Mouse (Mus musculus) midbrain, embryonic 15.5 days (tissue): ENCODE measurements around the gene Sec24c. TPM values are rescaled to one million over a fixed set of nuclear protein-coding genes. Genes with fewer than 3 reads are reported as not detected.

Experiments
- ATAC-seq: fragments of 200-750 bp; cut with Nextera tagmentation; replicated peaks from 2 replicates; pipeline ENCODE4 v1.8.0; 2017; ENCODE audit warnings: moderate TSS enrichment
- H3K27ac ChIP-seq: fragments of 300-500 bp; sonication (generic); 2 replicates; pipeline ENCODE4 v1.5.1; 2015; ENCODE audit warnings: mild to moderate bottlenecking, inconsistent platforms
- H3K27me3 ChIP-seq: fragments of 300-500 bp; sonication (generic); replicated peaks from 2 replicates; pipeline ENCODE4 v1.6.1; 2015; ENCODE audit warnings: inconsistent platforms
- H3K36me3 ChIP-seq: fragments of 300-500 bp; sonication (generic); replicated peaks from 2 replicates; pipeline ENCODE4 v1.6.1; 2015; ENCODE audit warnings: inconsistent platforms
- H3K4me1 ChIP-seq: fragments of 300-500 bp; sonication (generic); 2 replicates; pipeline ENCODE4 v1.6.1; 2015; ENCODE audit warnings: inconsistent platforms
- H3K4me2 ChIP-seq: fragments of 300-500 bp; sonication (generic); 2 replicates; pipeline ENCODE4 v1.6.1; 2015; ENCODE audit warnings: inconsistent platforms, mild to moderate bottlenecking, moderate library complexity
- H3K4me3 ChIP-seq: fragments of 300-500 bp; sonication (generic); 2 replicates; pipeline ENCODE4 v1.5.1; 2015; ENCODE audit warnings: mild to moderate bottlenecking, inconsistent platforms
- H3K9ac ChIP-seq: fragments of 300-500 bp; sonication (generic); 2 replicates; pipeline ENCODE4 v1.6.1; 2015; ENCODE audit warnings: mild to moderate bottlenecking, inconsistent platforms
- H3K9me3 ChIP-seq: fragments of 300-500 bp; sonication (generic); 2 replicates; pipeline ENCODE4 v1.6.1; 2016; ENCODE audit warnings: inconsistent platforms
- WGBS: fragments of 180-500 bp; shearing (Covaris S2); methylation state at CpG from one replicate; pipeline ENCODE4 v1.1.7; 2015; ENCODE audit warnings: mixed read lengths; 5-methylcytosine and 5-hydroxymethylcytosine counted together
- polyA plus RNA-seq: library from polyadenylated mRNA; unstranded; fragments of >200 nt; fragmentation: Nextera tagmentation; extraction: Ambion mirVana; gene quantifications from 2 replicates; pipeline ENCODE4 v1.2.1, GENCODE M21; 2015

Sec24c gene
- polyA plus RNA-seq, 1 experiment from 2014 or later: 101 TPM

DNA sequence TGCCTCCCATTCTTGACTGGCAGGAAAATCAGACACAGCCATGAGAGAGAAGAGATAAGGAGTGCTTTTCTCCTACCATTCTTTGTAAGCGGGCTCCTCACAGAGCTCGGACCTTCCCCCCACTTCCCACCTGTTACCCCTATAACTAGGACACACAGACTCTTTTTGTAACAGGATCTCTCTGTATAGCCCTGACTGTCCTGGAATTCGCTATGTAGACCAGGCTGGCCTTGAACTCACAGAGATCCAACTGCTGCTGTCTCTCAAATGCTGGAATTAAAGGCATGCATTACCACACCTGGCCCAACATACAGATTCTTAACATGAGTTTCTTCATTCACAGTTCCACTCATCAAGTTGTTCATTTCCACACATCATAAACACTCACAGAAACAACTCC is 11.4 kb upstream of the Sec24c start:
- Histone ChIP-seq H3K36me3 (no peaks in the 10 kb centered on the region), H3K9me3 (no peaks in the 10 kb centered on the region), H3K4me1 (peaks cover 17% of the 10 kb centered on the region), H3K4me3 (no peak overlapping the region), H3K4me2 (peak overlapping the region; percentile 80), H3K27me3 (peaks cover 7% of the 10 kb centered on the region; the same call in 1 of the 2 replicates), H3K9ac (no peak overlapping the region), H3K27ac (no peak overlapping the region)
- 92% methylated on average over 3 of the region's 3 CpGs for WGBS
- ATAC-seq: no peak

DNA sequence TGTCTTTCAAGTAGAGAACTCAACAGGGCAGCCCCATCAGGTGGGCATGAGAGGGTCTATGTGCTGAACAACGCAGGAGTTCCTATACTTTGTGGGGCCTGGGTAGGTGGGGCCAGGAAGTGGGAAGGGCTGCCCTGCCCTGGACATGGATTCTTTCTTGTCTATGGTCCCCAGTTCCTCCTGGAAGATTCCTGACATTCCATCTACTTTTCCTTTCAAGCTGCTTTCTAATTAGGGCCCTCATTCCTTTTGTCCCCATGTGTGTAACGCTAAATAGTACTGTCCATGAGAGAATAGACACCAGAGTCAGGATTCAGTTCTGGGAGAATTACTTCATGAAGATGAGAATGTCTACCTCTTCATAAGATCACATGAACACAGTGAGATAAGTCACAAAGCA is 10.5 kb upstream of the Sec24c start:
- H3K4me1 ChIP-seq: peaks cover 17% of the 10 kb centered on the region
- H3K9ac ChIP-seq: no peak overlapping the region
- H3K4me3 ChIP-seq: no peak overlapping the region
- H3K27me3 ChIP-seq: peaks cover 10% of the 10 kb centered on the region
- H3K27ac ChIP-seq: no peak overlapping the region
- H3K36me3 ChIP-seq: no peaks in the 10 kb centered on the region
- no peak overlapping the region for H3K4me2 ChIP-seq
- no peak for ATAC-seq
- no peaks in the 10 kb centered on the region for H3K9me3 ChIP-seq
- WGBS: 71% methylated on average over 2 of the region's 2 CpGs

DNA sequence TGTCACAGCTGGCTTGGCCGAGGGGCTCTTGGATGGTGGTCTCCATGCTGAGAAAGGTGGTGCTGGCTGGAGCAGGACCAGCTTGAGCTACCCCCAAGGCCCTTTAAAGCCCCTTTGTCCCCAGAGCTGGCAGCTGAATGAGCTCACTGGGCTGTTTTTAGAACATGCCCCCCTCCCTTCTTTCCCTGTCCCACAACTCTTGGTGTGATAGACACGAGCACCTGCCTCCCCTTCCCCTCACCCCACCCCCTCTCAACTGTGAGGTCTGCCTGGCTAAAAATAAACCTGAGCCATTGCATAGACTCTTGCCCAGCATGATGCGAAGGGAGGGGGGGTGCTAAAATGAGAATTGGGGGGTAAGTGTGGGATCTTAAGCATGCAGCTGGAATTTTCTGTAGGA is 9.7 kb upstream of the Sec24c start:
- H3K27me3 ChIP-seq: peaks cover 14% of the 10 kb centered on the region
- ATAC-seq: no peak
- no peak overlapping the region for H3K4me3 ChIP-seq
- no peak overlapping the region for H3K9ac ChIP-seq
- H3K4me1 ChIP-seq: peaks cover 17% of the 10 kb centered on the region
- H3K4me2 ChIP-seq: no peak overlapping the region
- no peaks in the 10 kb centered on the region for H3K9me3 ChIP-seq
- no peak overlapping the region for H3K27ac ChIP-seq
- no peaks in the 10 kb centered on the region for H3K36me3 ChIP-seq
- 47% methylated on average over 3 of the region's 3 CpGs for WGBS

DNA sequence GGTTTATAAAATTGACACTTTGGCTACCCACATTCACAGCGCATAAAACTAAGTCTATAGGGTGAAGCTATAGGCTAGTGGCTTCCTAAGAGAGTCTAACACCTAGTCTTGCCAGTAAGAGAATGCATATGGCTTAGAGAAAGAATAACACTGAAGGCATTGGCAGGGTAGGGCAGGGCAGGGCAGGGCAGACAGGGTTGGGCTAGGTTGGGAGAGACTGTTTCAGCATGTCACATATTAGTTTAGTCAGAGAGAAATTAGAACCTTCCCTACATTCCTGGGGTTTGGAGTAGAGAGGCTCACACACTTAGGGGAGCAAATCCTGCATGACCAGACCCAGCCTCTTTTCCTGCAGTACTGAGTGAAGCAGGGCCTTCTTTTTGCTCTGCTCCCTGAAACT is 6.6 kb upstream of the Sec24c start:
- WGBS: 55% methylated on average over 1 of the region's 1 CpGs
- Histone ChIP-seq H3K4me3 (no peak overlapping the region), H3K9ac (no peak overlapping the region), H3K9me3 (no peaks in the 10 kb centered on the region), H3K4me2 (no peak overlapping the region), H3K36me3 (no peaks in the 10 kb centered on the region), H3K27ac (no peak overlapping the region), H3K27me3 (peaks cover 19% of the 10 kb centered on the region), H3K4me1 (peaks cover 2% of the 10 kb centered on the region; the same call in 1 of the 2 replicates)
- ATAC-seq: no peak

DNA sequence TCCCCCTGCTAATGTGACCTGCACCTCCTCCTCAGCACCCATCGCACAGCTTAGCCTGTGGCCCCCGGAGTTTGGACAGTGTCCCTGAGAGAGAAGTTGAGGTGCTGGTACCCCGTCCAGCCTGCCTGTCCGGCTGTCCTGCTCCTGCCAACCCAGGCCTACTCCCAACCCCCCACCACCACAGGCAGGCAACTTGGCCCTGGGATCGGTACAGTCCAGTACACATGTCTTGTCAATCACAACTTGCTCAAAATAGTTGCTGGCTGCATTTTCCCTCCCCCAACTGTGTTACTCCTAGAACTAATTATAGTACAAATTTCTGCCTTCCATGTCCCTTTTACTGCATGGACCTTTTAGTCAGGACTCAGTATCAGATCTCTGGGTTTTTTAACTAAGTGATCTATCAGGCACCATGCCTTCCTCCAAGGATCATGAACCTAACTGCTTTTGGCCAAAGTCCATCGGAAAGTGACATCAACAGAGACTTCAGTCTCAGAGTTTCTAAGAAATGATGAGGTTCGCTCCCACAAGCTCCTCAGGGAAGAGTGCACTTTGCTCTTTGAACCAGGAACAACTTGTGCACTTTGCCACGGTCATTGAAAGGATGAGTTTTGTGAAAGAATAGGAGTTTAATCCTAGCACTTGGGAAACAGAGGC is 5.8 kb upstream of the Sec24c start, which contains the start of gene Synpo2l:
Gene Synpo2l (minus strand): TSS at position 201 of the 657 bp plus-strand sequence.
- WGBS: 83% methylated on average over 8 of the region's 8 CpGs
- ATAC-seq: no peak
- Histone ChIP-seq H3K9ac (no peak within 1 kb of the TSS), H3K4me1 (0 out of 2 replicates have a peak, but pooled peaks cover 1% of the 10 kb centered on the region), H3K4me3 (no peak within 1 kb of the TSS), H3K27ac (no peak within 1 kb of the TSS), H3K27me3 (peaks cover 16% of the 10 kb centered on the region), H3K4me2 (no peak within 1 kb of the TSS), H3K36me3 (no peaks in the 10 kb centered on the region), H3K9me3 (no peaks in the 10 kb centered on the region)

DNA sequence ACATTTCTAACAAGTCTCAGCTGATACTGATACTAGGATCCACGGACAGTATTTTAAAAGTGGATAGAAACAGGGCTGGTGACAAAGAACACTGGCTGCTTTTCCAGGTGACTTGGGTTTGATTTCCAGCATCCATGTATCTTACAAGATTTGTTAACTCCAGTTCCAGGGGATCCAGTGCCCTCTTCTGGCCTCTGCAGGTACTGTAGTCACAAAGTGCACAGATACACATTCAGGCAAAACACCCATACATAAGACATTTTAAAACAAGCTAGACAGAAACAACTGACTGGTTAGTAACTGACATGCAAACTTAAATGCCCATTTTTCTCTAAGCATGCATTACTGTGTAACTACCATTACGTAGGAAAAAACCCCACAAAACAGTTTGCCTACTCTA is 1.1 kb upstream of the Sec24c start:
- WGBS: 95% methylated on average over 2 of the region's 2 CpGs
- ATAC-seq: no peak
- peaks cover 17% of the 10 kb centered on the region for H3K36me3 ChIP-seq
- no peak overlapping the region for H3K27ac ChIP-seq
- H3K9me3 ChIP-seq: no peaks in the 10 kb centered on the region
- peaks cover 12% of the 10 kb centered on the region for H3K27me3 ChIP-seq
- H3K4me1 ChIP-seq: peaks cover 19% of the 10 kb centered on the region
- peak overlapping the region; percentile 89; the same call in 1 of the 2 replicates for H3K4me2 ChIP-seq
- no peak overlapping the region for H3K4me3 ChIP-seq
- H3K9ac ChIP-seq: no peak overlapping the region

DNA sequence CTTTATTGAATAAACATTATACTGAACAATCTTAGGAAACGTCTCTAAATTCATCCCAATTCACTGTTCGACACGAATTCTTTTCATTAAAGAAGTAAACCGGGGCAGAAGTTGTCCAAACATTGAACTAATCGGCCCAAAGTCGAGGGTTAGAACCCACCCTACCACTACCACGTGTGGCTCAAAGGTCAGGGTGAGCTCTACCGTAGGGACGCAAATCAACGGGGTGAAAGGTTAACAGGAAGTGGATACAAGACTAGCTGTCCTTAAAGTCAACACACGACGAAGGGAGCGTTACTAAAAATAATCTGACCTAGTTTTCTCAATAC is 409 bp upstream of the Sec24c start:
- ATAC-seq: peak; percentile 88
- H3K27me3 ChIP-seq: peaks cover 8% of the 10 kb centered on the region; the same call in 1 of the 2 replicates

DNA sequence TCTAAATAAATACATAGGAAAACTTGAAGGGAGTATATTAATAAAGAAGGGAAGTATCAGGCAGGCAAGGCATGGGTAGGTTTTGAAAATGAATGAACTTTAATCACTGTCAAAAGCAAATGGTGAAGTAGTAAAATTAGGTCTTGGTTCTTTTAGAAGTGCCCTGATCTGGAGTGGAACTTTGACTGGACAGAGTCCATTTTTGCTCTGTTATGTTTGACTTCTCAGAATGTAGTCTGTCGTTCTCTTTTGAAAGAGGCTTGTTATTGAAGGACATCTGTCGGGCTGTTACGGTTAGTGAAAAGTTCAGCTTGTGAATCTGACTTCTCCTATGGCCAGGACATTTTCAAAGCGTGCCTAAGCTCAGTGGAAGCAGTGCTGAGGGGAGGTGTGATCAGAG is 3.8 kb downstream of the Sec24c start:
- H3K27me3 ChIP-seq: no peaks in the 10 kb centered on the region
- no peak overlapping the region for H3K4me3 ChIP-seq
- H3K4me1 ChIP-seq: peaks cover 19% of the 10 kb centered on the region
- H3K9ac ChIP-seq: no peak overlapping the region
- WGBS: 95% methylated on average over 4 of the region's 4 CpGs
- H3K36me3 ChIP-seq: peaks cover 49% of the 10 kb centered on the region
- no peak for ATAC-seq
- H3K9me3 ChIP-seq: no peaks in the 10 kb centered on the region
- H3K4me2 ChIP-seq: no peak overlapping the region
- H3K27ac ChIP-seq: no peak overlapping the region

More for the DNA sequence above, 409 bp upstream of the Sec24c start:
- peak overlapping the region; percentile 37 for H3K9ac ChIP-seq
- peaks cover 23% of the 10 kb centered on the region for H3K36me3 ChIP-seq
- peak overlapping the region; percentile 89 for H3K4me2 ChIP-seq
- H3K27ac ChIP-seq: peak overlapping the region; percentile 76
- WGBS: 11% methylated on average over 13 of the region's 13 CpGs
- H3K4me1 ChIP-seq: peaks cover 19% of the 10 kb centered on the region
- no peaks in the 10 kb centered on the region for H3K9me3 ChIP-seq
- peak overlapping the region; percentile 85 for H3K4me3 ChIP-seq

DNA sequence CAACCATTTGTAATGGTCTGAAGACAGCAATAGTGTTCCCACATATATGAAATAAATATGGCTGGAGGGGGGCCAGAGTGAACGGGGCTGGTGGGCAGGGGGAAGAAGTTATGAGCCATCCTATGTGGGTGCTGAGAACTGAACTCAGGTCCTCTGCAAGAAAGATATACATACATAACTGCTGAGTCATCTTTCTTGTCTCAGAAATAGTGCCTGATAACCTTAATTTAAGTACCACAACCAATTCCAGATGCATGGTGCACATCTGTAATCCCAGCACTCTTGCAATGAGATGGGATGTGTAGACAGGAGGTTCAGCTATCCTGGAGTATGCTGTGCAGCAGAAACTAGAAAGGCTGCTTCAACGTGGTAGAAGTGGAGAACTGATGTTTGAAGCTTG is 7.6 kb downstream of the Sec24c start:
- Histone ChIP-seq H3K36me3 (peaks cover 77% of the 10 kb centered on the region), H3K4me2 (no peak overlapping the region), H3K4me3 (no peak overlapping the region), H3K27ac (no peak overlapping the region), H3K27me3 (no peaks in the 10 kb centered on the region), H3K4me1 (no peaks in the 10 kb centered on the region; the same call in 1 of the 2 replicates), H3K9ac (no peak overlapping the region), H3K9me3 (no peaks in the 10 kb centered on the region)
- no peak for ATAC-seq
- 91% methylated on average over 2 of the region's 2 CpGs for WGBS

DNA sequence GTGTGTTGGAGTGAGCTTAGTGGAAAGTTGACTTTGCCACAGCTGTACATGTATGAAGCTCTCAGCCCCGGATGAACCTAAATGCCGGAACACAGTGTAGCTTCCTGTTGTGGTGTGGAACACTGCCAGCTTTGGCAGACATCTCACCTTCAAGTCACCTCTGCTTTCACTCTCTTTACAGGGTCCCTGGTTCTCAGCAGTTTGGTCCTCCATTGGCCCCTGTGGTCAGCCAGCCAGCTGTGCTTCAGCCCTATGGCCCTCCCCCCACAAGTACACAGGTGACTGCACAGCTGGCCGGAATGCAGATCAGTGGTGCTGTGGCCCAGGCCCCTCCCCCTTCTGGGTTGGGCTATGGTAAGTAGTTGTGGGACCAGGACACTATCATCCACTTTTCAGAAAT is 8.4 kb downstream of the Sec24c start:
- Histone ChIP-seq H3K27me3 (no peaks in the 10 kb centered on the region), H3K9ac (no peak overlapping the region), H3K36me3 (peaks cover 81% of the 10 kb centered on the region), H3K27ac (no peak overlapping the region), H3K4me1 (no peaks in the 10 kb centered on the region), H3K4me2 (no peak overlapping the region), H3K4me3 (no peak overlapping the region), H3K9me3 (no peaks in the 10 kb centered on the region)
- no peak for ATAC-seq
- 82% methylated on average over 3 of the region's 3 CpGs for WGBS

DNA sequence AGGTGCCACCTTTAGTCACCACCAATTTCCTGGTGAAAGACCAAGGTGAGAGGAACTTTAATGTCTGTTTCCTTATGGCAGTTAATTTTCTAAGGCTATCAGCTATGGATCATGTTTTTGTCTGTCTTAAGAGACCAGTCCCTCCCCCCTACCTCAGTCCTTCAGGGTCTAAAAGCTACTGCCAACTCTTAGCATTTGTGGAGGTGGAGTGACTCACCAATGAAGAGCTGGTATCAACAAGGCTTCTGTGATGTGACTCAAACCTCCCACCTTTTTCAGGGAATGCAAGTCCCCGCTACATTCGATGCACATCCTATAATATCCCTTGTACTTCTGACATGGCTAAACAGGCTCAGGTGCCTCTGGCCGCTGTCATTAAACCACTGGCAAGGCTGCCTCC is 12.5 kb downstream of the Sec24c start:
- Histone ChIP-seq H3K4me2 (no peak overlapping the region), H3K27ac (no peak overlapping the region), H3K27me3 (no peaks in the 10 kb centered on the region), H3K4me3 (no peak overlapping the region), H3K36me3 (peaks cover 92% of the 10 kb centered on the region), H3K9ac (no peak overlapping the region), H3K4me1 (no peaks in the 10 kb centered on the region), H3K9me3 (no peaks in the 10 kb centered on the region)
- ATAC-seq: no peak
- WGBS: 97% methylated on average over 3 of the region's 3 CpGs

DNA sequence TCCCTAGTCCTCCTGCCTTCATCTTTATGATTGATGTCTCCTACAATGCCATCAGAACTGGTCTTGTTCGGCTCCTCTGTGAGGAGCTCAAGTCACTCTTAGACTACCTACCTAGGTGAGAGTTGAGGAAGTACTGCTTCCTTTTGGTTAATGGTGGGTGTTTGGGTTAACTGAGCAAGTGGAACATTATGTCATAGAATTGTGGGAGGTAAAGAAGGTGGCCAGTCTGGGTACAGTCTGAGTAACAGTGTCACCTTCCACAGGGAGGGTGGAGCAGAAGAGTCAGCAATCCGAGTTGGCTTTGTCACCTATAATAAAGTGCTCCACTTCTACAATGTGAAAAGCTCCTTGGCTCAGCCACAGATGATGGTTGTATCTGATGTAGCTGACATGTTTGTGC is 14.9 kb downstream of the Sec24c start:
- Histone ChIP-seq H3K36me3 (peaks cover 92% of the 10 kb centered on the region), H3K9me3 (no peaks in the 10 kb centered on the region), H3K4me3 (no peak overlapping the region), H3K27me3 (no peaks in the 10 kb centered on the region), H3K27ac (no peak overlapping the region), H3K4me2 (no peak overlapping the region), H3K4me1 (peaks cover under 1% of the 10 kb centered on the region; the same call in 1 of the 2 replicates), H3K9ac (no peak overlapping the region)
- WGBS: 94% methylated on average over 2 of the region's 2 CpGs
- no peak for ATAC-seq

DNA sequence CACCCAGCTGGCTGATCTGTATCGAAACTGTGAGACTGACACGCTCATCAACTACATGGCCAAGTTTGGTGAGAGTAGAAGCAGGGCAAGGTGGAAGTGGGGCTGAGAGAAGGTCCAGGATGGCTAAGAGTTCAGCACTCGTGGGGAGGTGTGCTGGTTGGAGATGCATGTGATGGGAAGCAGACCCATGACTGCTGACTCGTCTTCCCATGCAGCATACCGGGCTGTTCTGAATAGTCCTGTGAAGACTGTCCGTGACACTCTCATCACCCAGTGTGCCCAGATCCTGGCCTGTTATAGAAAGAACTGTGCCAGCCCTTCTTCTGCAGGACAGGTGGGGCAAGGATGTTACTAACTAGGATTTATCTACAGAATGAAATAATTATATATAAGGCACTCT is 17.7 kb downstream of the Sec24c start:
- no peak for ATAC-seq
- Histone ChIP-seq H3K4me2 (no peak overlapping the region), H3K27me3 (no peaks in the 10 kb centered on the region), H3K4me3 (no peak overlapping the region), H3K36me3 (peaks cover 65% of the 10 kb centered on the region), H3K9ac (no peak overlapping the region), H3K9me3 (no peaks in the 10 kb centered on the region), H3K4me1 (peaks cover 17% of the 10 kb centered on the region), H3K27ac (no peak overlapping the region)
- WGBS: 92% methylated on average over 6 of the region's 6 CpGs
